Mouse (Mus musculus): Measurements from ENCODE around the gene Cdc42bpb.

DNA sequence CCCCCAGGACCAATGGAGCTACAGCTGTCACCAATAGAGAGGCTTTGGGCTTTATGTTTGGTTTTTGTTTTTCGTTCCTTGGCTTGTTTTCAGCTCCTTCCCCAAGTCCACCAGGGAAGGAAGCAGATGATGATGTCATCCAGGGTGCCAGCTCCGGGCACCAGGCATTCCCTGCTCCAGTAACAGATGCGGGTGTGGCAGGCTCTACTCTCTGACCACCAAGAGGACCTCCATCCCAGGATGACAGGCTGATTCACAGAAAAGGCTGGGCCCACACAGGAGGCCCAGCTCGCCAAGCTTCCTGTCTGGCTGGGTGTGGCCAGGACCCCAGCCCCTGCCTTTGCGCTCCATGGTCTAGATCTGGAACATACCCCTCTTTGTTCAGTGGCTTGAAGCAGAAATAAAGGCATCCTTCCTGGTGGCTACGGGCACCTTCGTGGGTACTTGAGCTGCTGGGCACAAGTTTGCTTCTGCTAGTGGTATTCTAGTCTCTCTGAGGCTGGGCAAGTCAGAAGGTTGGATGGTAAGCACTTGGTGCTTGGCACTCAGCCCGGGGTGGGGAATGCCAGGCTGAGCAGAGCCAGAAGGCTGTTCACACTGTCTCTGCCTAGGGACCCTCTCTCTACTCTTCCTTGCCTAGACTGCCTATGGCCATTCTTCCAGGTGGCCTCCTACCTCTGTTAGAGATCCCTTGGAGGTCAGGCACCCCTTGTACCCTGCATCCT lies 34.3 kb upstream of the Cdc42bpb start:
- no peak for TF ChIP-seq POLR2A (IDR thresholded peaks at IDR 0.05; ENCODE audit: low read depth, low read length)
- no peak for TF ChIP-seq CTCF (IDR thresholded peaks at IDR 0.05; ENCODE audit: extremely low read depth, insufficient read length, insufficient replicate concordance, low read depth, low read length)

Measured in small intestine, adult 2 months (tissue).